Mouse (Mus musculus) bone marrow, adult 2 months (tissue): ENCODE data around the gene Arid1b.

ENCODE experiments used
- CTCF ChIP-seq: fragments of 200-500 bp; IDR thresholded peaks from 2 replicates; pipeline ENCODE4 v1.5.1; 2011; ENCODE audit warnings: low read length, control low read depth; ENCODE audit not compliant: control insufficient read depth, insufficient read depth
- POLR2A ChIP-seq: fragments of 200-500 bp; IDR thresholded peaks from 2 replicates; pipeline ENCODE4 v1.6.1; 2011; ENCODE audit warnings: low read depth, mild to moderate bottlenecking, control low read depth, low read length, borderline replicate concordance; ENCODE audit not compliant: control insufficient read depth

- no peak for TF ChIP-seq CTCF
- TF ChIP-seq POLR2A = no peak
These were observed 29.8 kb upstream of the Arid1b start for GRCm38 (mm10) chr17:4964192-4964877.
